Mouse (Mus musculus) hindbrain, embryonic 12.5 days (tissue): Measurements from ENCODE around the gene Hyal1. TPM values are rescaled to one million over a fixed set of nuclear protein-coding genes. Genes with fewer than 3 reads are reported as not detected.
A peak's percentile ranks its signal among the peaks of the same experiment; 100 is the strongest.

ENCODE experiments used
- ATAC-seq: fragments of 200-750 bp; cut with Nextera tagmentation; 2 replicates; pipeline ENCODE4 v1.8.0; 2017; ENCODE audit warnings: moderate TSS enrichment; ENCODE audit not compliant: low FRiP score
- H3K27ac ChIP-seq: fragments of 300-500 bp; sonication (generic); 2 replicates; pipeline ENCODE4 v1.5.1; 2016; ENCODE audit warnings: mild to moderate bottlenecking
- H3K27me3 ChIP-seq: fragments of 300-500 bp; sonication (generic); 2 replicates; pipeline ENCODE4 v1.6.1; 2016; ENCODE audit warnings: mild to moderate bottlenecking
- H3K36me3 ChIP-seq: fragments of 300-500 bp; sonication (generic); 2 replicates; pipeline ENCODE4 v1.6.1; 2016; ENCODE audit warnings: mild to moderate bottlenecking
- H3K4me1 ChIP-seq: fragments of 300-500 bp; sonication (generic); 2 replicates; pipeline ENCODE4 v1.6.1; 2016
- H3K4me2 ChIP-seq: fragments of 300-500 bp; sonication (generic); replicated peaks from 2 replicates; pipeline ENCODE4 v1.6.1; 2016; ENCODE audit warnings: mild to moderate bottlenecking
- H3K4me3 ChIP-seq: fragments of 300-500 bp; sonication (generic); 2 replicates; pipeline ENCODE4 v1.5.1; 2016; ENCODE audit warnings: mild to moderate bottlenecking
- H3K9ac ChIP-seq: fragments of 300-500 bp; sonication (generic); 2 replicates; pipeline ENCODE4 v1.6.1; 2016; ENCODE audit warnings: mild to moderate bottlenecking, moderate library complexity
- H3K9me3 ChIP-seq: fragments of 300-500 bp; sonication (generic); replicated peaks from 2 replicates; pipeline ENCODE4 v1.6.1; 2016; ENCODE audit warnings: mild to moderate bottlenecking
- WGBS: fragments of 180-500 bp; shearing (Covaris S2); methylation state at CpG from one replicate; pipeline ENCODE4 v1.1.7; 2016; 5-methylcytosine and 5-hydroxymethylcytosine counted together
- polyA plus RNA-seq: library from polyadenylated mRNA; unstranded; fragments of >200 nt; fragmentation: Nextera tagmentation; extraction: Ambion mirVana; gene quantifications from 2 replicates; pipeline ENCODE4 v1.2.1, GENCODE M21; 2016

Hyal1 gene
- polyA plus RNA-seq, 1 experiment from 2014 or later = 8.1 TPM

- H3K4me2 ChIP-seq = peak overlapping the region; percentile 32
- peak overlapping the region; percentile 1 for H3K27ac ChIP-seq
- peaks cover 71% of the 10 kb centered on the region for H3K4me1 ChIP-seq
- no peaks in the 10 kb centered on the region for H3K36me3 ChIP-seq
- H3K4me3 ChIP-seq = no peak overlapping the region
- ATAC-seq = no peak
- H3K9me3 ChIP-seq = no peaks in the 10 kb centered on the region
- H3K27me3 ChIP-seq = peaks cover 3% of the 10 kb centered on the region; the same call in 1 of the 2 replicates
- 50% methylated on average over 2 of the region's 2 CpGs for WGBS
- peak overlapping the region; percentile 1; the same call in 1 of the 2 replicates for H3K9ac ChIP-seq
These were observed 30.3 kb downstream of the Hyal1 start for GRCm38 (mm10) chr9:107607036-107607435.

GRCm38 (mm10) chr9:107607653-107608245 is 31.0 kb downstream of the Hyal1 start:
- Histone ChIP-seq H3K9ac (no peak overlapping the region), H3K4me2 (no peak overlapping the region), H3K4me3 (no peak overlapping the region), H3K9me3 (no peaks in the 10 kb centered on the region), H3K4me1 (peaks cover 69% of the 10 kb centered on the region), H3K27ac (0 out of 2 replicates have a peak overlapping the region, but pooled peaks have one; percentile 31), H3K36me3 (no peaks in the 10 kb centered on the region), H3K27me3 (peaks cover 3% of the 10 kb centered on the region; the same call in 1 of the 2 replicates)
- no peak for ATAC-seq
- 55% methylated on average over 9 of the region's 9 CpGs for WGBS

DNA sequence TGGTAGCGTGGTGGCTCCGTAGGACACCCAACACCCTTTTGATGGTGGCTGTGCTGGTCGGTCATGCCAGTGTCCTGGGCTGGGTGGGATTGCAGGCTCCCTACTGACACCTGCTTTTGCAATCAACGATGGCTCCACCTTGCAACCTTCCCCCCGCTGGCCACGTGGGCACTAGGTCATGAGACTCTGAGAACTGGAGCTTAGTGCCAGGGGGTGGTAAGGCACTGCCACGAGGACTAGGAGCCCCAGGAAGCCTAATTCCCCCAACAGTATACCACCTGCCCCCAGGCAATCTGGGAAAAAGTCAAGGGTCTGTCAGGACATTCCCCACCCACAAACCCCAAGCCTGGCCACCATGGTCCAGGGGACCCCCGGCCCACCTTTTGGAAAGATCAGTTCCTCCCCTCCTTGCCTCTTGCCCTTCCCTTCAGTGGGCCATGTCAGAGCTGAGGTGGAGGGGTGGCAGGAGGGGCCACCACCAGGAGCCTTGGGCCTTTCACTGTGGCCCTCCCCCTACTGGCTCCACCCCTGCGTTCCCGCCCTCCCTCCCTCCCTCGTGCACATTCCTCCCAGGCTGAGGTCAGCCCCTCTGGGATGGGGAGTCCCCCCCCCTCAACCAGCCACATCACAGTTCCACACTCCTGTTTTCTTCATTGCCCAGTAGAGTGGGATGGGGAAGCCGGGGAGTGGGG is 32.2 kb downstream of the Hyal1 start, which contains the start of gene Sema3b:
Sema3b (minus strand) TSS at position 489 of the 692 bp plus-strand sequence.
- Histone ChIP-seq H3K27ac (0 out of 2 replicates have a peak within 1 kb of the TSS, but pooled peaks have one; percentile 46), H3K9me3 (no peaks in the 10 kb centered on the region), H3K27me3 (peaks cover 3% of the 10 kb centered on the region; the same call in 1 of the 2 replicates), H3K4me1 (peaks cover 72% of the 10 kb centered on the region), H3K36me3 (0 out of 2 replicates have a peak, but pooled peaks cover under 1% of the 10 kb centered on the region), H3K9ac (no peak within 1 kb of the TSS), H3K4me2 (no peak within 1 kb of the TSS), H3K4me3 (no peak within 1 kb of the TSS)
- no peak for ATAC-seq
- WGBS = 45% methylated on average over 11 of the region's 12 CpGs

GRCm38 (mm10) chr9:107609433-107609830 is 32.7 kb downstream of the Hyal1 start:
- Histone ChIP-seq H3K27ac (0 out of 2 replicates have a peak overlapping the region, but pooled peaks have one; percentile 46), H3K4me2 (no peak overlapping the region), H3K4me3 (no peak overlapping the region), H3K9ac (no peak overlapping the region), H3K27me3 (peaks cover 3% of the 10 kb centered on the region; the same call in 1 of the 2 replicates), H3K4me1 (peaks cover 66% of the 10 kb centered on the region), H3K9me3 (no peaks in the 10 kb centered on the region), H3K36me3 (peaks cover 4% of the 10 kb centered on the region; the same call in 1 of the 2 replicates)
- WGBS = 68% methylated on average over 4 of the region's 4 CpGs
- no peak for ATAC-seq

GRCm38 (mm10) chr9:107611456-107612190 is 34.9 kb downstream of the Hyal1 start:
- no peaks in the 10 kb centered on the region for H3K9me3 ChIP-seq
- peak overlapping the region; percentile 97 for H3K27ac ChIP-seq
- WGBS = 71% methylated on average over 6 of the region's 6 CpGs
- H3K4me2 ChIP-seq = peak overlapping the region; percentile 55
- H3K27me3 ChIP-seq = peaks cover 3% of the 10 kb centered on the region; the same call in 1 of the 2 replicates
- peak overlapping the region; percentile 64 for H3K9ac ChIP-seq
- peaks cover 64% of the 10 kb centered on the region for H3K4me1 ChIP-seq
- no peak for ATAC-seq
- peaks cover 26% of the 10 kb centered on the region for H3K36me3 ChIP-seq
- H3K4me3 ChIP-seq = no peak overlapping the region

GRCm38 (mm10) chr9:107612191-107612944 is 35.6 kb downstream of the Hyal1 start:
- H3K4me2 ChIP-seq = peak overlapping the region; percentile 55
- peaks cover 3% of the 10 kb centered on the region; the same call in 1 of the 2 replicates for H3K27me3 ChIP-seq
- 3% methylated on average over 34 of the region's 48 CpGs for WGBS
- peak overlapping the region; percentile 31 for H3K4me3 ChIP-seq
- peak; percentile 94 for ATAC-seq
- no peaks in the 10 kb centered on the region for H3K9me3 ChIP-seq
- H3K36me3 ChIP-seq = peaks cover 31% of the 10 kb centered on the region
- H3K27ac ChIP-seq = peak overlapping the region; percentile 97
- H3K4me1 ChIP-seq = peaks cover 56% of the 10 kb centered on the region
- peak overlapping the region; percentile 64 for H3K9ac ChIP-seq

DNA sequence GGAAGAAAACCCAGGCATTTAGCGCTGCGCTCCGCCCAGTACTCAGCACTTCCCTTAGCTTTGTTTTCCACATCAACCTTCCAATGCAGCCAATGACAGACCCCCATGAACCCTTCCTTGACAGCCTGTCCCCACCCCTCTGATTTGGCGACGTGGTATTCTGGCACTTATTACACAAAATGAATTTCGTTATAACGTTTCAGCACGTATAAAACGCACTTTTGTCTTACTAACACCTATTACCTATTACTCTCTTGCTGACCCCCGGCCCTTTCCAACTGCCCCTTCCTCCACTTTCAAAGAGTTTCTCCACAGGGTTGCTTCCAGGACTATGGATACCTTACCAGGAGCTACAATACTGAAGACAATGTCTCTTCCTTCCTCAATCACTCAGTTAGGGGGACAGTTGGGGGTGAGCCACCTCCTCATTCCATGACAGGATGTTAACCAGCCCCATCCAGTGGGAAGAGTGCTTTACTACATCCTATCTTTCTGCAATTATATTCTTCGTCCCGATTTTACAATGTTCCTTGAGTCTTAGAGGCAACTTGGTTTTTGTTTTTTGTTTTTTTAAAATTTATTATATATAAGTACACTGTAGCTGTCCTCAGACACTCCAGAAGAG is 36.3 kb downstream of the Hyal1 start:
- peaks cover under 1% of the 10 kb centered on the region; the same call in 1 of the 2 replicates for H3K27me3 ChIP-seq
- peak; percentile 46 for ATAC-seq
- H3K27ac ChIP-seq = peak overlapping the region; percentile 97
- H3K4me3 ChIP-seq = peak overlapping the region; percentile 31; the same call in 1 of the 2 replicates
- peaks cover 36% of the 10 kb centered on the region for H3K36me3 ChIP-seq
- H3K4me1 ChIP-seq = peaks cover 50% of the 10 kb centered on the region
- H3K9ac ChIP-seq = no peak overlapping the region
- H3K4me2 ChIP-seq = peak overlapping the region; percentile 55
- 11% methylated on average over 12 of the region's 12 CpGs for WGBS
- no peaks in the 10 kb centered on the region for H3K9me3 ChIP-seq

GRCm38 (mm10) chr9:107615035-107615434 is 38.3 kb downstream of the Hyal1 start:
- H3K4me1 ChIP-seq = peaks cover 45% of the 10 kb centered on the region
- H3K27ac ChIP-seq = peak overlapping the region; percentile 97
- 45% methylated on average over 4 of the region's 4 CpGs for WGBS
- no peak overlapping the region for H3K4me3 ChIP-seq
- peaks cover 56% of the 10 kb centered on the region for H3K36me3 ChIP-seq
- ATAC-seq = no peak
- no peaks in the 10 kb centered on the region for H3K9me3 ChIP-seq
- no peaks in the 10 kb centered on the region for H3K27me3 ChIP-seq
- H3K4me2 ChIP-seq = no peak overlapping the region
- H3K9ac ChIP-seq = peak overlapping the region; percentile 32; the same call in 1 of the 2 replicates

- no peaks in the 10 kb centered on the region for H3K27me3 ChIP-seq
- H3K27ac ChIP-seq = no peak overlapping the region
- H3K9me3 ChIP-seq = no peaks in the 10 kb centered on the region
- no peak overlapping the region for H3K9ac ChIP-seq
- H3K4me2 ChIP-seq = no peak overlapping the region
- no peak overlapping the region for H3K4me3 ChIP-seq
- no peak for ATAC-seq
- WGBS = 67% methylated on average over 2 of the region's 2 CpGs
- peaks cover 30% of the 10 kb centered on the region for H3K4me1 ChIP-seq
- peaks cover 69% of the 10 kb centered on the region for H3K36me3 ChIP-seq
These were observed 40.7 kb downstream of the Hyal1 start for GRCm38 (mm10) chr9:107617461-107617860.

GRCm38 (mm10) chr9:107618098-107618497 is 41.4 kb downstream of the Hyal1 start:
- H3K27ac ChIP-seq = peak overlapping the region; percentile 40; the same call in 1 of the 2 replicates
- ATAC-seq = no peak
- 92% methylated on average over 6 of the region's 6 CpGs for WGBS
- H3K9me3 ChIP-seq = no peaks in the 10 kb centered on the region
- no peak overlapping the region for H3K9ac ChIP-seq
- H3K4me3 ChIP-seq = no peak overlapping the region
- H3K4me2 ChIP-seq = no peak overlapping the region
- peaks cover 76% of the 10 kb centered on the region for H3K36me3 ChIP-seq
- no peaks in the 10 kb centered on the region for H3K27me3 ChIP-seq
- peaks cover 27% of the 10 kb centered on the region for H3K4me1 ChIP-seq
